Mouse (Mus musculus) gastrocnemius, adult 2 months (tissue): ENCODE measurements around the gene Gm12248. TPM values are rescaled to one million over a fixed set of nuclear protein-coding genes. Genes with fewer than 3 reads are reported as not detected.
A peak's percentile ranks its signal among the peaks of the same experiment; 100 is the strongest.

Source experiments
- DNase-seq: peaks from one replicate; pipeline ENCODE4 v3.0.0; 2022
- H3K27ac ChIP-seq: fragments of 200-600 bp; 2 replicates; pipeline ENCODE4 v1.8.1; 2022; ENCODE audit warnings: mild to moderate bottlenecking
- H3K4me3 ChIP-seq: fragments of 200-600 bp; 2 replicates; pipeline ENCODE4 v1.8.1; 2022; ENCODE audit warnings: mild to moderate bottlenecking, moderate library complexity
- CTCF ChIP-seq: fragments of 200-600 bp; IDR thresholded peaks from 2 replicates; pipeline ENCODE4 v1.8.1; 2022; ENCODE audit warnings: antibody characterized with exemption, mild to moderate bottlenecking, moderate library complexity
- intact Hi-C: fragments of 180-260 bp; cut with DNase I; formaldehyde crosslinking; loops from one replicate; pipeline ENCODE4 v1.15.1; 2025
- long read RNA-seq, 2 experiments: library from polyadenylated mRNA; stranded (forward); transcript quantifications; one replicate each; pipeline ENCODE4 v2.0.0; 2021
- total RNA-seq, 2 experiments: library from RNA; stranded (reverse); gene quantifications; 2 replicates each; pipeline ENCODE4 v1.2.3; 2021

Gene Gm12248
- not detected for total RNA-seq
- long read RNA-seq, experiment 1 = 0 reads
- long read RNA-seq, experiment 2 = 0 reads

- intact Hi-C loops = no loop called here
- DNase-seq = peak; percentile 76
- peak within 1 kb of the TSS; percentile 74 for H3K4me3 ChIP-seq
- peak within 1 kb of the TSS; percentile 86 for H3K27ac ChIP-seq
- no peak for TF ChIP-seq CTCF
These were observed at the start of gene Gm12248 for GRCm38 (mm10) chr11:58093021-58093528. Gene Gm12248 (minus strand): TSS chr11:58093134.

- intact Hi-C loops = no loop called here
- no peak overlapping the region for H3K4me3 ChIP-seq
- DNase-seq = no peak
- H3K27ac ChIP-seq = peak overlapping the region; percentile 16; the same call in 1 of the 2 replicates
- no peak for TF ChIP-seq CTCF
These were observed 46.5 kb upstream of the Gm12248 start for GRCm38 (mm10) chr11:58139466-58139865.

GRCm38 (mm10) chr11:58138821-58139220 is 45.9 kb upstream of the Gm12248 start:
- intact Hi-C loops = no loop called here
- TF ChIP-seq CTCF = no peak
- H3K27ac ChIP-seq = no peak overlapping the region
- H3K4me3 ChIP-seq = no peak overlapping the region
- no peak for DNase-seq

- Histone ChIP-seq H3K27ac (peak overlapping the region; percentile 70), H3K4me3 (no peak overlapping the region)
- intact Hi-C loops = no loop called here
- TF ChIP-seq CTCF = no peak
- DNase-seq = peak; percentile 56
These were observed 43.7 kb upstream of the Gm12248 start for GRCm38 (mm10) chr11:58136677-58137076.

GRCm38 (mm10) chr11:58135296-58135695 is 42.4 kb upstream of the Gm12248 start:
- intact Hi-C loops = no loop called here
- H3K4me3 ChIP-seq = no peak overlapping the region
- no peak overlapping the region for H3K27ac ChIP-seq
- DNase-seq = no peak
- no peak for TF ChIP-seq CTCF

- no peak for DNase-seq
- Histone ChIP-seq H3K4me3 (no peak overlapping the region), H3K27ac (no peak overlapping the region)
- no peak for TF ChIP-seq CTCF
- intact Hi-C loops = no loop called here
These were observed 41.9 kb upstream of the Gm12248 start for GRCm38 (mm10) chr11:58134869-58135268.

- intact Hi-C loops = no loop called here
- no peak for DNase-seq
- Histone ChIP-seq H3K4me3 (no peak overlapping the region), H3K27ac (no peak overlapping the region)
- TF ChIP-seq CTCF = no peak
These were observed 39.1 kb upstream of the Gm12248 start for GRCm38 (mm10) chr11:58132026-58132425.

- peak overlapping the region; percentile 70 for H3K27ac ChIP-seq
- peak overlapping the region; percentile 9; the same call in 1 of the 2 replicates for H3K4me3 ChIP-seq
- intact Hi-C loops = no loop called here
- no peak for DNase-seq
- TF ChIP-seq CTCF = no peak
These were observed 36.4 kb upstream of the Gm12248 start for GRCm38 (mm10) chr11:58129302-58129843.

GRCm38 (mm10) chr11:58127544-58127943 is 34.6 kb upstream of the Gm12248 start:
- no peak overlapping the region for H3K27ac ChIP-seq
- H3K4me3 ChIP-seq = no peak overlapping the region
- intact Hi-C loops = no loop called here
- no peak for TF ChIP-seq CTCF
- no peak for DNase-seq

GRCm38 (mm10) chr11:58126397-58127160 is 33.6 kb upstream of the Gm12248 start:
- TF ChIP-seq CTCF = peak; percentile 56
- peak overlapping the region; percentile 55 for H3K4me3 ChIP-seq
- peak; percentile 85 for DNase-seq
- intact Hi-C loops = no loop called here
- H3K27ac ChIP-seq = peak overlapping the region; percentile 83

- no peak for TF ChIP-seq CTCF
- intact Hi-C loops = no loop called here
- peak overlapping the region; percentile 6; the same call in 1 of the 2 replicates for H3K27ac ChIP-seq
- DNase-seq = no peak
- H3K4me3 ChIP-seq = no peak overlapping the region
These were observed 32.1 kb upstream of the Gm12248 start for GRCm38 (mm10) chr11:58125021-58125420.

- Histone ChIP-seq H3K27ac (no peak overlapping the region), H3K4me3 (no peak overlapping the region)
- no peak for TF ChIP-seq CTCF
- DNase-seq = no peak
- intact Hi-C loops = no loop called here
These were observed 30.8 kb upstream of the Gm12248 start for GRCm38 (mm10) chr11:58123711-58124110.

- no peak for TF ChIP-seq CTCF
- no peak overlapping the region for H3K27ac ChIP-seq
- no peak overlapping the region for H3K4me3 ChIP-seq
- DNase-seq = no peak
- intact Hi-C loops = no loop called here
These were observed 28.4 kb upstream of the Gm12248 start for GRCm38 (mm10) chr11:58121351-58121750.
